Mouse (Mus musculus): ENCODE measurements around the gene Cdc42bpb.

Gene Cdc42bpb

DNA sequence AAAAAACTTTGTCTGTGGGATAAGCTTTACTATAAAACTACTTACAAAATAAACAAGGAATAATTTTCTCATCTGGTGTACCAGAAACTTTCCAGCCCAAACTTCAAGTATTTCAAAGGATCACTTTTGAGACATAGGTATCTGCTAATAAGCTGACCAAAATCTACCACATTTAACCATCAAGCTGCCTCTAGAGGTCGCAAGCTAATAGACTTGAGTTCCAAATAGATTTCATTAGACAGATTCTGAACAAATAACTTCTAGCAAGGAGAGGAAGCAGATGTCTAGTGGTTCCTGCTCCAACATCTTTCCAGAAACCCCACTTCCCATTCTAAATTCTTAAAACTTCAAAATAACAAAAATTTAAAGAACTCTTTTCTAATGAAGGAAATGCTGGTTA lies 33.6 kb downstream of the Cdc42bpb start:
- DNase-seq (ENCODE audit: low read depth, low spot score): no peak

DNA sequence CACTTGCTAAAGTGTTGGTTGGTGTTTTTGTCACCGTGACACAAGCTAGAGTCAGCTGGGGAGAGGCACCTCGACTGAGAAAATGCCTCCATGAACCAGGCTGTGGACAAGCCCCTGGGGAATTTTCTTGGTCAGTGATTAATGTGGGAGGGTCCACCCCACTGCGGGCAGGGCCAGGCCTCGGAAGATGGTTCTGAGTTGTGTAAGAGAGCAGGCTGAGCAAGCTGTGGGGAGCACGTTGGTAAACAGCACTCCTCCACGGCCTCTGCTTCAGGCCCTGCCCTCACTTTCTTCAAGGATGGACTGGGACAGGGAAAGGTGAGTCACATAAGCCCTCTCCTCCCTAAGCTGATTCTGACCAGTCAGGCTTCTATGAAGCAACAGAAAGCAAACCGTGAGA lies 36.8 kb downstream of the Cdc42bpb start:
- no peak for DNase-seq (ENCODE audit: low read depth, low spot score)

DNA sequence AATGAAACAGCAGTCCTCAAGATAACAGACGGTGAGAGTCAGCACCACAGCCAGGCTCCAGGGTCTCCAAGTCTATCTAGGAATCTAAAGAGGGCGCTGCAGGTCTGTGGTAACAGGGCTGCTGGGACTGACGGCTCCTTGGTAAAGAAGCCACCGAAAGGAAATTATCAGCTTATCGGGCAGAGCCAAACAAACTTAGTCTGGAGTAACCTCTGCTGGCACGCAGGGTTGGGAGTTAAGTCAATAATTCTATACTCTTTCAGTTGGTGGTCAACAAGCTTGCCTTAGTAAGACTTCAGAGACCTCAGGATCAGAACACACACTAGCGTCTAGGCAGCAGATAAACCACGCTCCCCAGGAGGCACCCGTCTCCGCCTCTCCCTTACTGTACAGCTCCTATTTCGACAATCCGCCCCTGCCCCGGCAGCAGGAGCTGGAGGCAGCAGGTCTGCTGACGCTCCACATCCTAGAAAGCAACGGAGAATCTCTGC lies 39.6 kb downstream of the Cdc42bpb start:
- DNase-seq (ENCODE audit: low read depth, low spot score): no peak

DNA sequence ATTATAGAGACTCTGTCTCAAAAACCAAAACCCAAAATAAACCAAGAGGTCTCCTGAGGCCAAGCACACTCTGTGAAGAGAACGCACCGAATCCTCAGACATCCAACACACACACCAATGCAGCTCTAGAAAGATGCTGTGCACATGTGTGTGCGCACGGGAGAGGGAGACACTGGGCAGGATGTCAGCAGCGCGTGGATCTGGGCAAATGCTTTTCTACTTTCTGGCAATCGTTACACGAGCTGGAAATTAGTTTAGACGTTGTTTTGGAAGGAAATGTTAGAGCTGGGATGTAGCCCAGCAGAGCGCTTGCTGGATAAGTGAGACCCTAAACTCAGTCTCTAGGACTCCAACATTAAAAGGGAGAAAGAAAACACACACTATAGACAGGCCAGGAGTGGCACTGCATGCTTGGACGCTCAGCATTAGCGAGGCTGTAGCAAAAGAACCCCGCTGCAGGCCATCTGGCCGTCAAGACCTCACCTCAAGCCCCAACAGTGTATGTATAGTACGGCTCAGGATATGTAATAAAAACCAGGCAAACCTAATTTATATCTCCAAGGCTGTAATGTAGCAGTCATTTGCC lies 44.4 kb downstream of the Cdc42bpb start:
- no peak for DNase-seq (ENCODE audit: low read depth, low spot score)

DNA sequence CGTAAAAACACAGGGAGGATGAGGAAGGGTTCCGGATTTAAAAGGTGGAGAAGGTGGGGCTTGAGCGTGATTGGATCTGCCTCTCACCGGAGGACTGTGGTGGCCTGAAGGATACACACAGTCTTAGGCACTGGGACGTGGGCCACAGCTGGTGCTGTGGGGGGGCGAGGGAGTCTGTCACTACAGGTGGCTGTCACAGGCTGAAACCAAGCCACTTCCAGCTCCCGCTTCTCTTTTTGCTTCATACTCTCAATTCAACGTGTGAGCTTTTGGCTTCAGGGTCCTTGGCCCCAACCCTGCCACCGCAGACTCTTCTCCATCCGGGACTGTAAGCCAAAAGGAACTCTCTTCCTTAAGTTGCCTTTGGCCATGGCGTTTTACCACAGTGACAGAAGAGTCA lies 45.1 kb downstream of the Cdc42bpb start:
- DNase-seq (ENCODE audit: low read depth, low spot score): no peak

DNA sequence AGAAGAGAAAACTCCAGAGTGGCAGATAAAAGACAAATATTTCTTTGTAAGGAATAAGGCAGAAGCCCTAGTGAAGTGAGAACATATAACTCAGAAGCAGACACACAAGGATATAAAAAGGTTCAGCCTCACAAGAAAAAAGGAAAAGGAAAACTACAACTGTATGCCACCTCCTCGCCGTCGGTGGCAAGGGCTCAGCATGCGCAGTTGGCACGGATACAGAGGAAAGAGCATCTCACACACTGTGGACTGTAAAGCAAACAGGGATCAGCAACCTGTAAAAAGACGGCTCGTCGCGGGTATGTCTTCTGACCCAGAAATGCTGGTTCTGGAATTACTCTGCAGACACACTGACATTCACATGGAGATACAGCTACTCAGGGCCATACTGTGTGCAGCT lies 45.9 kb downstream of the Cdc42bpb start:
- peak; percentile 56 for DNase-seq (ENCODE audit: low read depth, low spot score)

DNA sequence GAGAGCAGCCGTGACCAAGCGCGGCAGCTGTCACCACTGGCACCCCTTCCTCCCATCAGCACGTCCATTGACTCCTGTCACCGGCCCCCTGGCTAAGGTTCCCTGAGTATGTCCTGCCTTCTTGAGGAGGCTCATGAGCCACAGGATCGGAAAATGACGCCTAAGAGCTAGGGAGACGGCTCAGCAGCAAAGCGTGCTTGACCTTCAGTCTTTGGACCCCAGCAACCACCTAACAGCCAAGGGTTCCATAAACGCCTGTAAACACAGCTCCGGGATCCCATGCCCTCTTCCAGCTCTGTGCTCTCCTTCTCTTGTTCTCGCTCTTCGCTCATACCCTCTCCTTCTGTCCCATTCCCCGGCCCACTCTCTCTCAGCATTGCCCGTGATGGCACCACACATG lies 48.2 kb downstream of the Cdc42bpb start:
- DNase-seq (ENCODE audit: low read depth, low spot score): no peak

DNA sequence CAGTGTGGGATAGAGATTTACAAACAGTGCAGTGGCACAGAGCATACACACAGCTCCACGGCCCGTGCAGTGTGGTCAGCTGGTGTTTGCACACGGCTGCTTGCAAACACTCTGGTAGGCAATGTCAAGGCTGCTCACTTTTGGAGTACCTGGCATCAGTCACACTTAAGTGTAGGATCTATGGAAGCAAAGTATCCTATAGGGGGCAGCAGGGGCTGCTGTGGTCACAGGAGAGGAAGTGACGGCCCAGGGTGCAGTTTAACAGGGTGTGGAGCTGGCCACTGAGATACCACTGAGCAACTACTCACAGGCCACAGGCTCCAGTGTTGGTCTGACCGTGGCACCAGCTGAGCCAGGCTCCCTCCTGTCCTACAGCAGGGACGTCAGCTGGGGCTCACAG lies 49.2 kb downstream of the Cdc42bpb start:
- no peak for DNase-seq (ENCODE audit: low read depth, low spot score)

DNA sequence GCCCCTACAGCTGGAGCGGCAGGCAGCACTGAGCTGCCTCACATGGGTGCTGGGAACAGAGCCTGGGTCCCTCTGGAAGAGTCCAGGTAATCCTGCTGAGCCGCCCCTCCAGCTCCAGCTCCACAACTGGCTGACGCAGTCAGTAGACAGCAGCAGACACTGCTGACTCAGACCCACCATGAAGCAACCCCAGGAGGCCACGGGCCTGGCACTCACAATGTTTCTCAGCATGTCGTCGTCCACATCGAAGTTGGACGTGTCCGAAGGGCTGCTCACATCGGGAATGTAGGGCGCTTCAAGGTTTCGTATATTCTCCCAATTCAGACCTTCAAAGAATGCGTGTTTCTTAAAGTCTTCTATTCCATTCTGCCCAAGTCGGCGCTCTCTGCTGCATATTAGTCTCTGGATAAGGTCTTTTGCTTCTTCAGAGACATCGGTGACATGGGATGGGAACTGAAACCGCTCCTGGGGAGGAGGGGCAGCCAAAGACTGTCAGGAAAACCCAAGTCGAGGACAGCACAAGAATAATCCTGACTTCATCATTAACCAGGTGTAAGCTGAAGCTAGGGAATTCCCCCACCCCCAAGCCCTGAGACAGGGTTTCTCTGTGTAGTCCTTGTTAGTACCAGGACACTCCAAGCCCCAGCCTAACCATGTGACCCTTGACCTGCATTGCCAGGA lies 51.6 kb downstream of the Cdc42bpb start:
- no peak for DNase-seq (ENCODE audit: low read depth, low spot score)

DNA sequence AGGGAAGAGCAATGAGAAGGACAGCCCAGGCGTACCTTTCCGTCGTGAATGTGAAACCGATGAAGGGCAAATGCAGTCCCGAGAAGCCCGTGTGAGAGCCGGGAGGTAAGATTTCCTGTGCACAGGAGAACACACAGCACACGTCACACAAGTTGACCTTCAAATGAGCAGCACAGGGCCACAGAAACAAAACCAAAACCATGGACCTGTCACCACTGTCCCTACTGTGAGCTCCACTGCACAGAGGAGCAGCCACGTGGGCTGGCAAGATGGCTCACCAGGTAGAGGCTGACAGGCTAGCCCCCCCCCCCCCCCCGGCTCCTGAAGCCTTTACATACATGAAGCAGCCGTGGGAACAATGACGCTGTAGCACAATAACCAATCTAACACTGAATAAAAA lies 52.6 kb downstream of the Cdc42bpb start:
- no peak for DNase-seq (ENCODE audit: low read depth, low spot score)

DNA sequence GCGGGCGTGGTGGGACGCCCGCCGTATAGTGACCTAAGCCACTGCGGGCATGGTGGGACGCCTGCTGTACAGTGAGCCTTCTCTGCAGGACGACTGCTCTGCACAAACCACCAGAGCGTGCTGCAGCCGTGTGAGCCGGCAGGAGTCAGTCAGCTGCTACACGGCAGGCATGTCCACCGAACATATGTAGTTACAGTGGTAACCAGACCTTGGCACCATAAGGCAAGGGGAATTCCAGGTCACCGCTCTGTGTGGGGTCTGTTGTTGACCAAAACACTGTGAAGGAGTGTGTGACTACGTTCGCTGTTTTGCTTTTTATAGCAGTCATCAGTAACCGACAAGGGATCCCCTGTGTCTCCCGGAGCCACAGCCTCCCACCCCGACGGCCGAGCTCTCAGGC lies 53.0 kb downstream of the Cdc42bpb start:
- no peak for DNase-seq (ENCODE audit: low read depth, low spot score)

DNA sequence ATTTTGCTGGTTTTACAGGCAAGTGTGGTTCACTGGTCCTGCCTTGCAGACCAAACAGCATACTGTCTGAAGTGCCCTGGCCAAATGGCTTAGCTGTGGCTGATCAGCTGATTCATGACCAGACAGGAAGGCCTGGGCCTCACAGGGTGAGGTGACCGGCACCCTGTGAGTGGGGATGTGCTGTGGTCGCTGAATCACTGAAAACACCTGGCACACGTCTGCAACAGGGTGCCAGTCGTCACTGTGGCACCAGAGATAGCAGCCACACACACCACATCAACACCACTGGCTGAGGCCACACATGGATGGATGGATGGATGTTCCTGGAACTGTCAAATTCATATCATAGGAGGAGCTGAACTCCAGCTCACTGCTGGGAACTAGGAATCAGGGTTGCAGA lies 54.1 kb downstream of the Cdc42bpb start:
- DNase-seq (ENCODE audit: low read depth, low spot score): no peak

DNA sequence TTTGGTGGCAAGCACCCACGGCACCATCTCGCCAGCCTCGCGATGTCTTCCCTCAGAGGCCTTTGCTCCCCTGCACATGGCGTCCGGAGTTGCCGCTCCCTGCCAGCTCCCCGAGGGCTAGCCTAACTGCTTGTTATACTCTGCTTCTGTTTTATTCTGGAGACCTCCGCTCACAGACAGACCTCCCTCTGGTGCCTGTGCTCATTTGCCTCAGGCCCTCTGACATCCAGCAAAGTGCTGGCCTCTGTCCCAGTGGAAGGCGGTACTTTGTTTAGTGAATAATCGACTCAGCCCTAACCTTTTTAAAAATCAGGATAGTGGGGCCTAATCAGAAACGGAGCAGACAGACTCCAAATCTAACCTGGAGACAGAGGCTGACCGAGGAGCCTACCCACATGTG lies 55.7 kb downstream of the Cdc42bpb start:
- DNase-seq (ENCODE audit: low read depth, low spot score): no peak

DNA sequence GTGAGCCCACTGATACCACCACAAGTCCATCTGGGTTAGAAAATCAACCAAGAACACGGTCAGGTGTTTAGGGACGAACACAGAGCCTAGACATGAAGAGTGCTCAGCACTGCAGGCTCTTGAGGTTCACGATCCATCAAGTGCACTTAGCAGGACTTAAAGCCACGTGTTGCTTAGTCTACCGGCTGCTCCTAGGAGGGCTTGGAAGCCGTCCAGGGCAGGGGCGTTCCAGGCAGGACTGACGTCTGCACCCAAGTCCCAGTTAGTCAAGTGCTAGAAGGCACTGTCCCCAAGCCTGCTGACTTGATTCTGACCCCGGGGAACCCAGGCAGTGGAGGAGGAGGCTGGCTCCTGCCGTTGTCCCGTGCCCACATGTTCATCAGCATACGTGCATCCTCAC lies 57.0 kb downstream of the Cdc42bpb start:
- DNase-seq (ENCODE audit: low read depth, low spot score): no peak

DNA sequence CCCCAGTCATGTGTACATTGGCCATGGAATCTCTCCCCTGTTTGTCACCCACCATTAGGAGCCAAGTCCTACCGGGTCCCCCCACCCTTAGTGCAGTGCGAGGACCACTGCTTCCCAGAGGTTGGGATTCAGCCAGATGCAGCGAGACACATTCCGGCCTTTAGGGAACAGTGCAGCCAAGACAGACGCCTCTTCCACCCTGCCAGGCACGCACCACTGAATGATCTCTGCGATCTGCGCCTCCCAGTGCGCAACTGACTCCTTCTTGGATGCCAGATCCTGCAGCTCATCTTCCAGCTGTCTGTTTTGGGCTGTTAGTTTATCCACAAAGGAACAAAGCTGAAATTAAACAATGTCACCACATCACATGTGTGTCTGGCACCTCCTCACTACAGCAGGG lies 59.8 kb downstream of the Cdc42bpb start:
- no peak for DNase-seq (ENCODE audit: low read depth, low spot score)

DNA sequence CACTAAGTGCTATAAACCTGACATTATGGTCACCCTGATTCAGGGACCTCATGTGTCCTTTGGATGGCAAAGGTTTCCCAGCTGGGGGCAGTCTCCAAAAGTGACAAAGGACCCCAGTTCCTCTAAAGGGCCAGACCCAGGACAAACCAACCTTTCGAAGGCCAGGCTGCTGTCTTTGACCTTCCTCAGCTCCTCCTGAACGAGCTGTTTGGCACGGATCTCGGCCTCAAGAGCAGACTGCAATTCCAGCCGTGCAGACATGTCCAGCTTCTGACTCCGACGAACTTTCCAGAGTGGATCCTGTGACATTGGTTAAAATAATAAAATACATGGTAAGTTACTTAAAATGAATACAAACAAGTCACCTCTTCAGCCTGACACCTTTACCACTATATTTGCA lies 63.2 kb downstream of the Cdc42bpb start:
- no peak for DNase-seq (ENCODE audit: low read depth, low spot score)

DNA sequence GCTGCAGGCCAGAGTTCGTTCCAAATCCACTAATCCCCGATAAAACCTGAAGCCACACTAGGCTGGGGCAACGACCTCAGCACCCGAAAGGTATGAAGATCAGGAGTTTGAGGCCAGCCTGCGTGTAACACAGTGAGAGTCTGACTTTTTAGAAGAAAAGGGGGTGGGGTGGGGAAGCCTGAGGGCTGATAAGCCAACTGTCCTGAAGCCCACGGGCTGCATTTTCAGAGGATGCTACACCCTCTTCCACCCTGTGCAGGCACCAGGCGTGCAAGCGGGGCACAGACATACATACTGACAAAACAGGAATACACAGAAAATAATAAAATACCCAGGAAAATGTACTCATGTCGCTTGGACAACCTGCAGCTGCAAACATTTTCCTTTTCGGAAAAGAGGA lies 65.7 kb downstream of the Cdc42bpb start:
- DNase-seq (ENCODE audit: low read depth, low spot score): no peak

DNA sequence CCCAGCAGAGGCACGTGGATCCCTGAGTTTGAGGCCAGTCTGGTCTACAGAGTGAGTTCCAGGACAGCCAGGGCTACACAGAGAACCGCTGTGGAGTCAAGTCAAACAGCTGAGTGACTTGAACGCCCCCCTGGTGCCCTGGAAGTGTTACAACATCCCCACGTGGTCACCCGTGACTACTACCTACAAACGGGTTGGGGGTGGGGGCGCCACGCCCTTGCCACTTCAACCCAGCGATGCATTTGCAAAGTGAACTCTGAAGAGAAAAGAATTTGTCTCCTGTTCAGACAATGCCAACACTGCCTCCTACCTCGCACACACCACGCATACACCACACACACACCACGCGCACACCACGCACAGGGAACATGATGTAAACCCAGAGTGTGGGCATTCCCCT lies 67.6 kb downstream of the Cdc42bpb start:
- no peak for DNase-seq (ENCODE audit: low read depth, low spot score)

DNA sequence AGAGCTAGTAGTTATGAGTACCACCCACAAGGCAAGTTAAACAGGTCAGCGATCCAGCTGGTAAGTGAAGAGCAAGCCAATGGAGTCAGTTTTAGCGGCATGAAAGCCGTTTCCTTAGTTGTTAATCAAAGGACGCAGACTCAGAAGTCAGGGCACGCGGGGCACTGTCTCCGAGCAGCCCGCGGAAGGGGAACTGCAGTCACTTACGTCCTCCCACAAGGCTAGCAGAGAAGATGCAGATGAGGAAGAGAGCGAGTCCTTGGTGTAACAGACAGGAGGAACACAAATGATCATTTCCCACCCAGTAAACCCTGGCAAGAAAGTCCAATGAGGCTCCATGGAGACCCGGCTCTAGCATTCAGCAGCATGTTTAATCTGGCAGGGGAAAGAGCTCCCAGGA lies 68.3 kb downstream of the Cdc42bpb start:
- DNase-seq (ENCODE audit: low read depth, low spot score): no peak

DNA sequence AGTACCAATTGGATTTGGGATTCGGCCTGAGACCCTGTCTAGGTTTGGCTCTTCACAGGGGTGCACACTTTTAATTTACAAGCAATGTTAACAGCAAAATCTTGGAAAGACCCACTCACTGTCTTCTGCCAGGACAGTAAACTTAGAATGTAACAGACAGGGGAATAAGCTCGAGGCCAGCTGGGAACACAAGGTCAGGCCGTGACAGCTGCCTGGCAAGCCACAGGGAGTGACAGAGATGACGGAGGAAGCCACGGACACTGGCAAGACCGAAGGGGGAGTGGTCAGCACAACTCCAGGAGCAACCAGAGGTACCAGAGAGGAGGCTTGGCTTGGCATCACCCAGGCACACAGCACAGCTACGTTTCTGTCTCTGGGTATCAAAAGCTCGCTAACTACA lies 70.7 kb downstream of the Cdc42bpb start:
- DNase-seq (ENCODE audit: low read depth, low spot score): no peak

DNA sequence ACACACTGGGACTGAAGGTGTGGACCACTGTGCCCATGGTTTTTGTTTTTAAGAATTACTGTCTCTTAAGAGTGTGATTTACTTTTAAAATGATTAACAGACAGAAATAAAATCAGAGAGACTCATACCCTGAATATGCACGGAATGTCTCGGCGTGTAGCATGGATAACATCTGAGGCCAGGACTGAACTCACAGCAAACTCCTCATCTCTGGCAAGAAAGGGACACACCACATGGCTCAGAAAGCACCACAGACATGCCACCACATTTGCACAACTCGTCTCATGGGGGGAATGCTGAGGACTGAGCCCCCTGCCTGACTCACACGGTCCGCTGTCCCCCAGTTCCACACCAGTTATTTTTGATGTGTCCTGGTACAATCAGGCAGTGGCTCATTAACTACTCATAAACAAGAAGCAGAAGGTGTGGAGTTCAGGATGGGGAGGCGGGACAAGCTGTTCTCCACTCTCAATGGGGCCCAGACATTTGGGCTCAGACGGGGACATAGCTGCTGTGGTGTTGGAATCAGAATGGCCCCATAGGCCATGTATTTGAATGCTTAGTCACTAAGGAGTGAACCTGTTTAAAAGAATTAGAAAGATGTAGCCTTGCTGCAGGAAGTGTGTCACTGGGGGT lies 73.7 kb downstream of the Cdc42bpb start:
- no peak for DNase-seq (ENCODE audit: low read depth, low spot score)

DNA sequence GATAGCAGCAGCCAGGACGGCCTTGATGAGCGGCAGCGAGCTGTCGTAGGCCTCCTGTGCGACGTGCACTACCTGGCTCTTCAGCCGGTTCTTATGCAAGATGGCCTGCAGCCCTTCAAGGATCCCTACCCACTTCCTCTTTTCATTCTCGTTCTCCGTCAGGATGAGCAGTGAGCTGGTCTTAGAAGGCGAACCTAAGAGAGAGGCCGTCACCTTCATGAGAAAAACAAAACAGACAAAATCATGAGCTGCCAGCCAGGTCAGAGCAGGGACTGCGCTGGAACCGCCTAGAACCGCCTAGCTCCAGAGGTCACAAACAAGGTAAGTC lies 75.5 kb downstream of the Cdc42bpb start:
- DNase-seq (ENCODE audit: low read depth, low spot score): no peak

DNA sequence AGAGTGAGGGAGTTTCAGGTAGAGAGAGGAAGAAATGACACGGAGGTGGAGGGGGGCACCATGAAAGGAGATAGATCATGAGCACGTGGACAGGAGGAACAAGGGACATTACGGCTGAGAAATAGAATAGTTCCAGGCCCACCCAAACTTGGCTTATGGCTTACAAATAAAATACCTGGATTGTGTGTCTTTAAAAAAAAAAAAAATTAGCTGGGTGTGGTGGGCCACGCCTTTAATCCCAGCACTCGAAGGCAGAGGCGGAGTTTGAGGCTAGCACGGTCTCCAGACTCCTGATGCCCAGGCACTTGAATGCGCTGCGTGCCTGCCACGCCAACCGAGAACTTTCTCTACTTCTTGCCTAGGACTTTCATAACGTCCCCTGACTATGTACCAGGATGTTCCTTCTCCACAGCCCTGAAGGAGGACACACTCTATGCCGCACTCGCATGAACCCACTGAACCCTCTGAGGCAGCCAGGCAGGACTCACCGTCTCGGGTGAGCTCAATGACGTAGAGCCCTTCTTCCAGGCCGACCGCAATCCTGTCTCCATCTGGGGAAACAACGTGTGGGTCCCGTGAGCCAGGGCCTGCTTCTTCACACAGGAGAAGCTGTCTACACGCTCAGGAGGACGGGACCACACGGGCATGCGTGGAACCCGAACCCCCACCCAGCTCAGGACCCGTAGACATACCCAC lies 76.0 kb downstream of the Cdc42bpb start:
- DNase-seq (ENCODE audit: low read depth, low spot score): no peak

All from telencephalon, adult 2 months (tissue).